Mouse (Mus musculus) C2C12 (cell line): ENCODE measurements around the gene Acvr1.

Source experiments
- CTCF ChIP-seq: IDR thresholded peaks from one replicate; pipeline ENCODE4 v1.5.1; 2011; ENCODE audit not compliant: control insufficient read depth, insufficient read depth, insufficient read length
- MYOD1 ChIP-seq: IDR thresholded peaks from one replicate; pipeline ENCODE4 v1.6.1; 2011; ENCODE audit warnings: low read depth; ENCODE audit not compliant: control insufficient read depth, insufficient read length
- USF1 ChIP-seq: IDR thresholded peaks from one replicate; pipeline ENCODE4 v1.6.1; 2011; ENCODE audit warnings: low read depth, mild to moderate bottlenecking, control low read depth, moderate library complexity

DNA sequence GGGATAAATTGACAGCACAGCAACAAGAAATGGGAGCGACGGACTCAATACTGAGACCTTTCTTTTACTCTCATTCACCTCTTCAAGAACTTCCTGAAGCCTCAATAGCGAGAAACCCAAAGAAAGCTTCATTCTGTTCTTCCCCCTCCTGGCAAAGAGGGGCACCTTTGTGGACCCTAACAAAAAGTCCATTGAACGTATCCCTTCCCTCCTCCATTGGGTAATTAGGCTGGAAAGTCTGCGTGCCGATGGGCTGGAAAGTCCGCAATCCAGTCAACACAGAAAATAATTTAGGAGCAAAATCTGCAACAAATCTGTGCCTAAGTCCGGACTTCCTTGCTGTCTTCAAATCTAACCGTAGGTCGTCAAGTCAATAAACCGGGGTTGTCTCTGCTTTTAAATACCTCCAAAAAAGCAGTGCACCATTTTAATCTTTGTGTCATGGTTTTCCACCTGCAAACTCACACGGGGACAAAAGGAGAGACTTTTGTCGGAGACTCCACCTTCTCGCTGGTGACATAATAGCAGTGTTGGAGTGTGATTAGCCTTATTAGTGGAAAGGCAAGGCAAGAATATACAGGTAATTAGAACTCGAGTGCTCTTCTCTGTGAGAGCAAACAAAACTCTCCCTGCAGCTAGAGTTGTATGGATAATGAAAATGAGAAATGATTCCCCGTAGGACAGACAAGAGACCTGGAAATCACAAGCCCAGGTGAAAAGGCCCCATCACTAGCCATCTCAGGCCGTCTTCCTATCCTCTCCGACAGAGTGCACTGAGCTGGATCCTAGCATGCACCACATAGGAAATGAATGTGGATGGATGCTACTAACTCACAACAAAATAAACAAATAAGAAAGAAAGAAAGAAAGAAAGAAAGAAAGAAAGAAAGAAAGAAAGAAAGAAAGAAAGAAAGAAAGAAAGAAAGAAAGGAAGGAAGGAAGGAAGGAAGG is 73.0 kb downstream of the Acvr1 start:
- TF ChIP-seq CTCF (no peak), MYOD1 (no peak), USF1 (no peak)
